Mouse (Mus musculus) heart, postnatal 25 days (tissue): ENCODE measurements around the gene Fam98b. TPM values are rescaled to one million over a fixed set of nuclear protein-coding genes. Genes with fewer than 3 reads are reported as not detected.

Experiments
- DNase-seq: peaks from one replicate; pipeline ENCODE4 v3.0.0; 2022; ENCODE audit warnings: low spot score
- intact Hi-C: fragments of 180-260 bp; cut with DNase I; formaldehyde crosslinking; loops from one replicate; pipeline ENCODE4 v1.15.1; 2025
- total RNA-seq, 2 experiments: library from RNA; stranded (reverse); gene quantifications; 2 replicates each; pipeline ENCODE4 v1.2.3; 2021

Gene Fam98b
- total RNA-seq = 10 to 100 TPM; 22.4 to 22.8 TPM

GRCm38 (mm10) chr2:117249255-117250000 lies at the start of gene Fam98b:
Fam98b (plus strand) TSS chr2:117249739.
- intact Hi-C loops = no loop called here

GRCm38 (mm10) chr2:117200869-117201338 lies 48.6 kb upstream of the Fam98b start:
- intact Hi-C loops = no loop called here

More at GRCm38 (mm10) chr2:117249255-117250000, at the start of gene Fam98b:
- peak; percentile 73 for DNase-seq

GRCm38 (mm10) chr2:117203350-117203749 lies 46.2 kb upstream of the Fam98b start:
- intact Hi-C loops = no loop called here
- no peak for DNase-seq

More at GRCm38 (mm10) chr2:117200869-117201338, 48.6 kb upstream of the Fam98b start:
- no peak for DNase-seq

GRCm38 (mm10) chr2:117204534-117204933 lies 45.0 kb upstream of the Fam98b start:
- intact Hi-C loops = no loop called here
- DNase-seq = no peak

- intact Hi-C loops = no loop called here
- no peak for DNase-seq
Measured at GRCm38 (mm10) chr2:117205066-117205465, 44.5 kb upstream of the Fam98b start.

- no peak for DNase-seq
- intact Hi-C loops = no loop called here
Measured at GRCm38 (mm10) chr2:117210416-117211085, 39.0 kb upstream of the Fam98b start.

GRCm38 (mm10) chr2:117216152-117216551 lies 33.4 kb upstream of the Fam98b start:
- intact Hi-C loops = no loop called here
- DNase-seq = no peak

- intact Hi-C loops = no loop called here
- DNase-seq = no peak
Measured at GRCm38 (mm10) chr2:117217695-117218216, 31.8 kb upstream of the Fam98b start.

GRCm38 (mm10) chr2:117219536-117219935 lies 30.0 kb upstream of the Fam98b start:
- DNase-seq = no peak
- intact Hi-C loops = no loop called here

- intact Hi-C loops = no loop called here
- no peak for DNase-seq
Measured at GRCm38 (mm10) chr2:117222651-117223050, 26.9 kb upstream of the Fam98b start.

- intact Hi-C loops = no loop called here
- DNase-seq = no peak
Measured at GRCm38 (mm10) chr2:117228601-117229125, 20.9 kb upstream of the Fam98b start.

- intact Hi-C loops = loop anchor here (2.0 kb wide), 1 partner anchor 49 kb away; no protein-coding TSS in a partner anchor
- DNase-seq = no peak
Measured at GRCm38 (mm10) chr2:117230261-117230660, 19.3 kb upstream of the Fam98b start.

- intact Hi-C loops = loop anchor here (1.0 to 2.0 kb wide), 2 partner anchors 50 to 334 kb away; no protein-coding TSS in a partner anchor
- DNase-seq = peak; percentile 50
Measured at GRCm38 (mm10) chr2:117231257-117231656, 18.3 kb upstream of the Fam98b start.

- intact Hi-C loops = no loop called here
- no peak for DNase-seq
Measured at GRCm38 (mm10) chr2:117241953-117242352, 7.6 kb upstream of the Fam98b start.

- DNase-seq = no peak
- intact Hi-C loops = no loop called here
Measured at GRCm38 (mm10) chr2:117250001-117250510, 517 bp downstream of the Fam98b start.

GRCm38 (mm10) chr2:117255415-117255814 lies 5.9 kb downstream of the Fam98b start:
- intact Hi-C loops = no loop called here
- DNase-seq = no peak

- DNase-seq = no peak
- intact Hi-C loops = no loop called here
Measured at GRCm38 (mm10) chr2:117257617-117258016, 8.1 kb downstream of the Fam98b start.

- intact Hi-C loops = no loop called here
Measured at GRCm38 (mm10) chr2:117262184-117262583, 12.6 kb downstream of the Fam98b start.

GRCm38 (mm10) chr2:117263786-117264408 lies 14.4 kb downstream of the Fam98b start:
- peak; percentile 3 for DNase-seq
- intact Hi-C loops = loop anchor here (1.0 kb wide), 1 partner anchor 175 kb away; no protein-coding TSS in a partner anchor

More at GRCm38 (mm10) chr2:117262184-117262583, 12.6 kb downstream of the Fam98b start:
- no peak for DNase-seq

- intact Hi-C loops = no loop called here
- DNase-seq = no peak
Measured at GRCm38 (mm10) chr2:117288291-117288690, 38.8 kb downstream of the Fam98b start.
